Mouse (Mus musculus) G1E (cell line): ENCODE measurements around the gene A030005L19Rik.
A peak's percentile ranks its signal among the peaks of the same experiment; 100 is the strongest.

Experiments
- CTCF ChIP-seq: IDR thresholded peaks from 2 replicates; pipeline ENCODE4 v1.5.1; 2012; ENCODE audit warnings: low read depth, low read length, inconsistent platforms, mixed read lengths
- GATA1 ChIP-seq: IDR thresholded peaks from 2 replicates; pipeline ENCODE4 v1.6.1; 2012; ENCODE audit warnings: borderline replicate concordance, low read length, inconsistent platforms, mixed read lengths
- POLR2AphosphoS5 ChIP-seq: IDR thresholded peaks from 2 replicates; pipeline ENCODE4 v1.6.1; 2012; ENCODE audit warnings: low read depth, low read length, inconsistent platforms; ENCODE audit not compliant: insufficient replicate concordance
- TAL1 ChIP-seq: conservative IDR thresholded peaks from 2 replicates; pipeline ENCODE4 v1.6.1; 2012; ENCODE audit warnings: low read depth, low read length, inconsistent platforms, mixed read lengths

DNA sequence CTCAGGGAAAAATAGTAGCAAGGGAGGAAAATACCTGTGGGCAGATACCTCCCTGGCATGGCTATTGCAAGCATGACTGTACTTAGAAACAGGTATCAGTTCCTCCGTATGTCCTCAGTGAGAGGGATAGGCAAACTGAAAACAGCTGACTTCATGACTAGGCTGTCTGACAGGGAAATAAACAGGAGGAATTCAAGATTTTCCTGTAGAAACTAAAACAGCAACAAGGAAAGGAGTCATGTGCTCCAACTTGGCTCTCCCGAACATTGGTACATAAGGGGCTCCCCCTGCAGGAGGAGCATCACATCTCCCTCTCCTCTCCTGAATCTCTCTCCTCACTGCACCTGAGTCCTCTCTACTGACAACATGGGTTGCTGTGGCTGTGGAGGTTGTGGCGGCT is at the start of gene A030005L19Rik:
- TF ChIP-seq CTCF: no peak
- no peak for TF ChIP-seq TAL1
- TF ChIP-seq GATA1: no peak
- TF ChIP-seq POLR2AphosphoS5: 0 out of 2 replicates have a peak, but pooled peaks have one; percentile 58
